Mouse (Mus musculus) heart, postnatal 0 days (tissue): ENCODE measurements at regions not wholly inside any gene's neighbourhood (a gene's known extent, or its start where the extent isn't known, plus 50 kb on each side); places are given as distances from the start of the nearest gene placed in this dataset.

Source experiments
- ATAC-seq: fragments of 200-750 bp; cut with Nextera tagmentation; 2 replicates; pipeline ENCODE4 v1.8.0; 2017; ENCODE audit warnings: low read depth, moderate number of reproducible peaks, moderate library complexity; ENCODE audit not compliant: insufficient read depth
- DNase-seq: peaks from one replicate; pipeline ENCODE4 v3.0.0-alpha.2; 2016; ENCODE audit warnings: low spot score
- H3K27ac ChIP-seq: fragments of 300-500 bp; sonication (generic); 2 replicates; pipeline ENCODE4 v1.5.1; 2014; ENCODE audit warnings: low read depth, mild to moderate bottlenecking
- H3K27me3 ChIP-seq: fragments of 300-500 bp; sonication (generic); 2 replicates; pipeline ENCODE4 v1.6.1; 2014; ENCODE audit warnings: low read length, mixed read lengths; ENCODE audit not compliant: control insufficient read depth, insufficient read depth
- H3K36me3 ChIP-seq: fragments of 300-500 bp; sonication (generic); replicated peaks from 2 replicates; pipeline ENCODE4 v1.6.1; 2014; ENCODE audit warnings: low read length, mixed read lengths; ENCODE audit not compliant: control insufficient read depth, insufficient read depth
- H3K4me1 ChIP-seq: fragments of 300-500 bp; sonication (generic); 2 replicates; pipeline ENCODE4 v1.6.1; 2014; ENCODE audit warnings: antibody characterized with exemption; ENCODE audit not compliant: control insufficient read depth, insufficient read depth
- H3K4me2 ChIP-seq: fragments of 300-500 bp; sonication (generic); 2 replicates; pipeline ENCODE4 v1.6.1; 2014; ENCODE audit warnings: low read depth, mild to moderate bottlenecking, low read length, moderate library complexity
- H3K4me3 ChIP-seq: fragments of 300-500 bp; sonication (generic); 2 replicates; pipeline ENCODE4 v1.5.1; 2014; ENCODE audit warnings: low read depth, low read length
- H3K9ac ChIP-seq: fragments of 300-500 bp; sonication (generic); replicated peaks from 2 replicates; pipeline ENCODE4 v1.6.1; 2014; ENCODE audit warnings: low read depth, low read length, mixed read lengths
- H3K9me3 ChIP-seq: fragments of 300-500 bp; sonication (generic); replicated peaks from 2 replicates; pipeline ENCODE4 v1.6.1; 2016; ENCODE audit warnings: low read length; ENCODE audit not compliant: control insufficient read depth
- CTCF ChIP-seq: IDR thresholded peaks from 2 replicates; pipeline ENCODE4 v1.5.1; 2016; ENCODE audit warnings: antibody characterized with exemption, control low read depth, low read depth
- EP300 ChIP-seq: IDR thresholded peaks from 2 replicates; pipeline ENCODE4 v1.6.1; 2016; ENCODE audit warnings: antibody characterized with exemption, low read depth
- WGBS: fragments of 180-500 bp; shearing (Covaris S2); extraction: QIAGEN DNeasy Blood & Tissue Kit; methylation state at CpG from one replicate; pipeline ENCODE4 v1.1.7; 2014; 5-methylcytosine and 5-hydroxymethylcytosine counted together

- Histone ChIP-seq H3K27ac (no peak overlapping the region), H3K4me2 (no peak overlapping the region), H3K36me3 (no peaks in the 10 kb centered on the region), H3K27me3 (no peaks in the 10 kb centered on the region), H3K4me1 (no peaks in the 10 kb centered on the region), H3K9ac (no peak overlapping the region), H3K4me3 (no peak overlapping the region), H3K9me3 (no peaks in the 10 kb centered on the region)
- no peak for DNase-seq
- no peak for ATAC-seq
- WGBS: 40% methylated on average over 1 of the region's 1 CpGs
- TF ChIP-seq CTCF (no peak), EP300 (no peak)
Observed at GRCm38 (mm10) chr14:17567927-17568326, 92.1 kb upstream of the Thrb start.

- no peak for DNase-seq
Observed at GRCm38 (mm10) chr14:17569087-17569636, 90.9 kb upstream of the Thrb start.

GRCm38 (mm10) chr14:17578776-17579175 lies 81.3 kb upstream of the Thrb start:
- H3K9ac ChIP-seq: no peak overlapping the region
- H3K9me3 ChIP-seq: no peaks in the 10 kb centered on the region
- ATAC-seq (no peak), DNase-seq (no peak)
- no peak for TF ChIP-seq EP300
- no peak for TF ChIP-seq CTCF
- no peak overlapping the region for H3K27ac ChIP-seq
- no peaks in the 10 kb centered on the region for H3K36me3 ChIP-seq
- H3K4me1 ChIP-seq: no peaks in the 10 kb centered on the region
- no peak overlapping the region for H3K4me3 ChIP-seq
- WGBS: 50% methylated on average over 1 of the region's 1 CpGs
- H3K4me2 ChIP-seq: no peak overlapping the region
- H3K27me3 ChIP-seq: no peaks in the 10 kb centered on the region

More at GRCm38 (mm10) chr14:17569087-17569636, 90.9 kb upstream of the Thrb start:
- Histone ChIP-seq H3K27ac (no peak overlapping the region), H3K27me3 (no peaks in the 10 kb centered on the region), H3K9ac (no peak overlapping the region), H3K9me3 (no peaks in the 10 kb centered on the region), H3K4me1 (no peaks in the 10 kb centered on the region), H3K4me2 (no peak overlapping the region), H3K36me3 (no peaks in the 10 kb centered on the region), H3K4me3 (no peak overlapping the region)
- no peak for TF ChIP-seq CTCF
- TF ChIP-seq EP300: no peak
- no peak for ATAC-seq
- WGBS: 28% methylated on average over 2 of the region's 2 CpGs

- Histone ChIP-seq H3K9me3 (0 out of 2 replicates have a peak, but pooled peaks cover 5% of the 10 kb centered on the region), H3K4me2 (no peak overlapping the region), H3K4me1 (no peaks in the 10 kb centered on the region), H3K4me3 (no peak overlapping the region), H3K9ac (no peak overlapping the region), H3K27ac (no peak overlapping the region), H3K27me3 (no peaks in the 10 kb centered on the region), H3K36me3 (no peaks in the 10 kb centered on the region)
- no peak for ATAC-seq
- TF ChIP-seq CTCF (no peak), EP300 (no peak)
- DNase-seq: no peak
Observed at GRCm38 (mm10) chr14:17589595-17589994, 70.5 kb upstream of the Thrb start.

- no peak for ATAC-seq
- no peak overlapping the region for H3K27ac ChIP-seq
- no peaks in the 10 kb centered on the region for H3K27me3 ChIP-seq
- no peaks in the 10 kb centered on the region for H3K9me3 ChIP-seq
- no peaks in the 10 kb centered on the region for H3K36me3 ChIP-seq
- no peak for DNase-seq
- 59% methylated on average over 5 of the region's 5 CpGs for WGBS
- H3K4me1 ChIP-seq: no peaks in the 10 kb centered on the region
- no peak overlapping the region for H3K9ac ChIP-seq
- no peak for TF ChIP-seq EP300
- TF ChIP-seq CTCF: no peak
- no peak overlapping the region for H3K4me2 ChIP-seq
- no peak overlapping the region for H3K4me3 ChIP-seq
Observed at GRCm38 (mm10) chr14:17599553-17599952, 60.5 kb upstream of the Thrb start.

GRCm38 (mm10) chr14:17602357-17602756 lies 57.7 kb upstream of the Thrb start:
- no peaks in the 10 kb centered on the region for H3K27me3 ChIP-seq
- H3K4me2 ChIP-seq: no peak overlapping the region
- no peak for TF ChIP-seq CTCF
- TF ChIP-seq EP300: no peak
- no peak overlapping the region for H3K9ac ChIP-seq
- H3K9me3 ChIP-seq: no peaks in the 10 kb centered on the region
- H3K36me3 ChIP-seq: no peaks in the 10 kb centered on the region
- no peak overlapping the region for H3K4me3 ChIP-seq
- DNase-seq: no peak
- H3K4me1 ChIP-seq: no peaks in the 10 kb centered on the region
- WGBS: 78% methylated on average over 1 of the region's 1 CpGs
- no peak for ATAC-seq
- no peak overlapping the region for H3K27ac ChIP-seq
